Mouse (Mus musculus) bone marrow, adult 2 months (tissue): ENCODE data around the gene Lama5. TPM values are rescaled to one million over a fixed set of nuclear protein-coding genes. Genes with fewer than 3 reads are reported as not detected.
"Not testable (repeated sequence)": the region's sequence is repeated elsewhere in the genome, so short reads cannot be mapped to it uniquely, and the experiment has no call there.

Source experiments
- H3K27ac ChIP-seq: fragments of 200-500 bp; 2 replicates; pipeline ENCODE4 v1.5.1; 2012; ENCODE audit warnings: low read depth, mild to moderate bottlenecking, control low read depth, inconsistent platforms, low read length; ENCODE audit not compliant: control insufficient read depth, poor library complexity, insufficient read depth
- H3K4me1 ChIP-seq: fragments of 200-500 bp; 2 replicates; pipeline ENCODE4 v1.6.1; 2011; ENCODE audit warnings: low read length; ENCODE audit not compliant: control insufficient read depth, insufficient read depth
- H3K4me3 ChIP-seq: fragments of 200-500 bp; replicated peaks from 2 replicates; pipeline ENCODE3; 2011; ENCODE audit warnings: mild to moderate bottlenecking, low read depth, low read length, control low read depth; ENCODE audit not compliant: control insufficient read depth
- CTCF ChIP-seq: fragments of 200-500 bp; IDR thresholded peaks from 2 replicates; pipeline ENCODE4 v1.5.1; 2011; ENCODE audit warnings: low read length, control low read depth; ENCODE audit not compliant: control insufficient read depth, insufficient read depth
- POLR2A ChIP-seq: fragments of 200-500 bp; IDR thresholded peaks from 2 replicates; pipeline ENCODE4 v1.6.1; 2011; ENCODE audit warnings: low read depth, mild to moderate bottlenecking, control low read depth, low read length, borderline replicate concordance; ENCODE audit not compliant: control insufficient read depth
- WGBS: fragments of 180-500 bp; shearing (Covaris S2); methylation state at CpG from one replicate; pipeline ENCODE4 v1.1.7; 2018; 5-methylcytosine and 5-hydroxymethylcytosine counted together
- polyA plus RNA-seq: library from polyadenylated mRNA; stranded (reverse); fragments of >200 nt; gene quantifications from 2 replicates; pipeline ENCODE4 v1.2.4, GENCODE M21; 2011; ENCODE audit warnings: low replicate concordance; ENCODE audit not compliant: missing spikeins, insufficient read depth, insufficient read length

Gene Lama5
- polyA plus RNA-seq, 1 experiment, result 1.5 TPM

DNA sequence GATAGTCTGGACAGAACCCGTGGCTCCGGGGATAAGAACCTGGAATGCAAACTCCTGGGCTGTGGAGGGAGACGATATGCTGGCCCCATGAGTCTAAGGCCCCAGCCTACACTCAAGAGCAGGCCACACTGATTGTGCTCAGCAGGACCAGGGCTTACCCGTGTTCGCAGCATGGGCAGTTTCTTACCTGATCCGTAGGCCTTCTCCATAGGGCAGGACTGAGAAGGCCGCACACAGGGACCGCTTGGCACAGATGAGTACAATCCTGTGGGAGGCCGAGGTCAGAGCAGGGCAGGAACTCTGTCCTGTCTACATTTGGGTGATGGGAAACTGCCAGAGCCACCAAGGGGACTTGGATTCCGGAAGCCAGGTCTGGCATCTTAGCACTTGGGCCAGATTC, 37.2 kb upstream of the Lama5 start:
- Histone ChIP-seq H3K4me3 (no peak overlapping the region), H3K27ac (no peak overlapping the region), H3K4me1 (peaks cover under 1% of the 10 kb centered on the region; the same call in 1 of the 2 replicates)
- TF ChIP-seq CTCF, result no peak
- WGBS, result 83% methylated on average over 10 of the region's 10 CpGs

GRCm38 (mm10) chr2:180262441-180262840, 36.8 kb upstream of the Lama5 start:
- Histone ChIP-seq H3K4me3 (no peak overlapping the region), H3K27ac (no peak overlapping the region), H3K4me1 (peaks cover 1% of the 10 kb centered on the region; the same call in 1 of the 2 replicates)
- TF ChIP-seq POLR2A, result no peak
- no peak for TF ChIP-seq CTCF
- 73% methylated on average over 3 of the region's 3 CpGs for WGBS

DNA sequence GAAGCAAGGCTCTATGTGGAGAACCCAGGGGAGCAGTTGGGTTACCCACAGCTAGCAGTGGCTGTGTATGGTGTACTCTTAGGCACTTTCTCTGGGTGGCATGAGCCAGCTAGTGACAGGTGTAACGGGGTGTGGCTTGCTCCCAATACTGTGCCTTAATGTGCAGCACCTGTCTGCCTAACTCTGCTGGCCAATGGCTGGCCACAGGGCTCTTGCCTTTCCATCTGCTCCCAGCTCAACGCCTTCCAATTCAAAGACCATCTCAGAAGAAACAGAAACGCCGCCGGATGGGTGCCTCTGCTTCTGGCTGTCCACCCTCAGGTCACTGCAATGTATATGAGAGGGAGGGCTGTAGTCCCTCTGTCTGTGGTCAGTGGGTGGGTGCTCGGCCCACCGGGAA, 36.2 kb upstream of the Lama5 start:
- Histone ChIP-seq H3K4me1 (peaks cover 1% of the 10 kb centered on the region; the same call in 1 of the 2 replicates), H3K27ac (no peak overlapping the region), H3K4me3 (no peak overlapping the region)
- 89% methylated on average over 7 of the region's 7 CpGs for WGBS
- TF ChIP-seq CTCF, result no peak
- TF ChIP-seq POLR2A, result no peak

GRCm38 (mm10) chr2:180260610-180261480, 35.2 kb upstream of the Lama5 start:
- Histone ChIP-seq H3K4me1 (peaks cover 4% of the 10 kb centered on the region; the same call in 1 of the 2 replicates), H3K27ac (no peak overlapping the region)
- 75% methylated on average over 8 of the region's 8 CpGs for WGBS

DNA sequence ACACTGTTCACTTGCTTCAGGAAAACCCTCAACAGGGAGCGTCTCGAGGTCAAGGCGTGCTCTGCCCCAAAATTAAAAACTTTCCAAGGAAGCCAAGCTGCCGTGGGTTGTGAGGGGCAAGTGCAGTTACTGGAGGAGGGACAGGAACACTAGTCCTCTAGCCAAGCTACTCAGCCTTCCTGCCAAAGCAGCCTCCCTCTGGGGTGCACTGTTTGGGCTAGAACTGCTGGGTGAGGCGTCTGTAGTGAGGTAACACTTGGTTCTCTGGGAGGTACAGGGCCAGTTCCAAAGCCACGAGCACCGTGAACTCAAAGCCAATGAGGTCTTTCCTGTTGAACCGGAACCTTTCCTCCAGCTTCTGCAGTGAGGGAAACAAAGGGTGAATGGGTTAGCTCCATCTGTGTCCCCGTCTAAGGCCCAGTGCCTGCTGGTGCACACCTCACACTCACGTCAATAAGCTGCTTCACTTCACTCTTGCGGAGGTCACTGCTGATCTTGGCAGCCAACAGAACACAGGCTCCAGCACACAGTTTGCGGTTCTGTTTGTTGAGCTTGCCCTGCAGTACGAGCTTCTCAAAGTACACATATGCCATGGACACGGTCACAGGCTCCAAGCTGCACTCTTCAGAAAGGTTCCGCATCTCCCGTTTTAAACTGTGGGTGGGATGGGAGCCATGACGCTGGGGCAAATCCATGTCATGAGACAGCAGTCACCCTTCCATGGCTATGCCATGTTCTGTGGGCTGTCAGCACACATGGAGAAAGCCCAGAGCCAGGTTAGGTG, 34.4 kb upstream of the Lama5 start:
- 75% methylated on average over 17 of the region's 17 CpGs for WGBS
- H3K27ac ChIP-seq, H3K4me3 ChIP-seq, H3K4me1 ChIP-seq: not testable (repeated sequence)

More at GRCm38 (mm10) chr2:180260610-180261480, 35.2 kb upstream of the Lama5 start:
- TF ChIP-seq CTCF (no peak), POLR2A (no peak)
- no peak overlapping the region for H3K4me3 ChIP-seq

- not testable (repeated sequence) for H3K4me1 ChIP-seq, H3K27ac ChIP-seq, H3K4me3 ChIP-seq
- WGBS, result 79% methylated on average over 10 of the region's 10 CpGs
Observed at GRCm38 (mm10) chr2:180258951-180259484, 33.4 kb upstream of the Lama5 start.

DNA sequence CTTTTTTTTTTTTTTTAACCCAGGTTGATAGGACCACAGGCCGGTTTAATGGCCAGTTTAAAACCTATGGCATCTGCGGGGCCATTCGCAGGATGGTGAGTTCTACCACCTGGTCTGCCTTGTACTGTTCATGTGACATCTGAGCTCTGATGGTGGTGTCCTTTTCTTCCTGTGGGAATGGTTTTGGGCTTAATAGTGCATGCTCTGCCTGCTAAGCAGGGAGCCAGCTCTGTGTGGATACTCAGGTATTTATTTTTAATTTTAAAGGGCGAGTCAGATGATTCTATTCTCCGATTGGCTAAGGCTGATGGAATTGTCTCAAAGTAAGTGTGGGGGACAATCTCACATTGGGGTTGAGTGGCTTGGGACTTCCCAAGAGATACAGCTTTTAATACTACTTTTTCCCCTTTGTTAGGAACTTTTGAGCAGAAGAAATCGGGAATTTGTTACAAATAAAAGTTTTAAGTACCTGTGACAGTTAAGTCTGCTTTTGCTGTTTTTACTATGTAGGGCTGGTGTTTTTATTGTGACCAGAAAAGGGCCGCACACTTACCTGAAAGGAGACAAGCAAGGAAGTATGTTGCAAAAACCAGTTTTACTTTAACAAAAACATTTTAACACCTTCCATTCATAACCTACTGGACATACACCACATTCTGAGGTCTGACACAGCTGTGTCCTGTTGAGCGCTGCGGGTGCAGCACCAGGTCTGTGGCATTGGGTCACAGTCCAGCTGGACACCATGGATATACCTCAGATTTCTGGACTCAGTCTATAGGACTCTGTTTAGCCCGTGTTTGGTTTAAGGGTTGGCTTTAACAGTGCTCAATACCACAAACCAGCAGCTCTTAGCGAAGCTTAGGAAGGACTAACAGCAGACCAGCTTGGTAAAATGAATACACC, 32.6 kb upstream of the Lama5 start:
- no peak overlapping the region for H3K27ac ChIP-seq
- 53% methylated on average over 11 of the region's 11 CpGs for WGBS
- TF ChIP-seq CTCF (no peak), POLR2A (no peak)

DNA sequence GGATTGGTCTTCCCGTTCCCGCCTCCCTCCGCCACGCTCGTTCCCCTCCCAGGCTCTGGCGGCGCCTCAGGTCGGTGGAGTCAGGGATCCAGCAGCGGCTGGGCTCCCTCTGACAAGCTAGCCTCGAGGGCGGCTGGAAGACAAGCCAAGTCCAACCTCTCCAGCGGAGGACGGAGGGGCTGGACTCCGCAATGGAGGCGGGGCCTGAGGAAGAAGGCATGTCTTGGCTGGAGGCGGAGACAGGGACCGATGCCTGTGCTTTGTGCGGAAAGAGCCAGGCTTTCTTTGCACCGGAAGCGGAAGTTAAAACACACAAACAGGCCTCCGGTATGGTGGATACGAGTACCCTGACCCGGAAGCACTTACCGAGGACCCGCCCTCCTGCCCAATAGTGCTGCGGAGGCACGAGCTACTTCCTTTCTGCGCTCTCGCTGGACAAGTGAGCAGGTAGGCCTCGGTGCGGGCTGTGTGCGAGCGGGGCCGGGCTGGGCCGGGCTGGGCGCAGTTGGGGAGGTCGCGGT, 31.4 kb upstream of the Lama5 start, which contains the start of gene Rps21:
TSS of gene Rps21 (plus strand) at position 377 of the 521 bp plus-strand sequence.
- Histone ChIP-seq H3K27ac (peak within 1 kb of the TSS; percentile 80), H3K4me1 (peaks cover 4% of the 10 kb centered on the region; the same call in 1 of the 2 replicates), H3K4me3 (peak within 1 kb of the TSS; percentile 85)
- TF ChIP-seq POLR2A (peak; percentile 88; the same call in 1 of the 2 replicates), CTCF (0 out of 2 replicates have a peak, but pooled peaks have one; percentile 4)
- WGBS, result under 1% methylated on average over 38 of the region's 38 CpGs

More for the DNA sequence above, 32.6 kb upstream of the Lama5 start:
- peaks cover 4% of the 10 kb centered on the region; the same call in 1 of the 2 replicates for H3K4me1 ChIP-seq
- H3K4me3 ChIP-seq, result peak overlapping the region; percentile 85
